Mouse (Mus musculus) thymus, adult 18-20 months (tissue): ENCODE measurements around the gene Kl.

Experiments used
- DNase-seq, 2 experiments: peaks; one replicate each; pipeline ENCODE4 v3.0.0; 2022; ENCODE audit warnings: mixed read lengths in 2 of 2

Kl gene

GRCm38 (mm10) chr5:151034715-151035512 lies 82.5 kb downstream of the Kl start:
- DNase-seq: no peak

GRCm38 (mm10) chr5:151037871-151038270 lies 85.5 kb downstream of the Kl start:
- no peak for DNase-seq

- no peak for DNase-seq
Observed at GRCm38 (mm10) chr5:151042911-151043310, 90.5 kb downstream of the Kl start.
